Mouse (Mus musculus) frontal cortex, postnatal 25 days (tissue): ENCODE results near the gene Gmip.

Source experiments
- DNase-seq, 2 experiments: peaks; one replicate each; pipeline ENCODE4 v3.0.0; 2022; ENCODE audit warnings: low spot score in 2 of 2

The Gmip gene

GRCm38 (mm10) chr8:69808094-69808863 is at the start of gene Gmip:
Gene Gmip (plus strand): TSS chr8:69808679.
- DNase-seq = no peak

- no peak for DNase-seq
Observed at GRCm38 (mm10) chr8:69761814-69762445, 46.5 kb upstream of the Gmip start.

DNA sequence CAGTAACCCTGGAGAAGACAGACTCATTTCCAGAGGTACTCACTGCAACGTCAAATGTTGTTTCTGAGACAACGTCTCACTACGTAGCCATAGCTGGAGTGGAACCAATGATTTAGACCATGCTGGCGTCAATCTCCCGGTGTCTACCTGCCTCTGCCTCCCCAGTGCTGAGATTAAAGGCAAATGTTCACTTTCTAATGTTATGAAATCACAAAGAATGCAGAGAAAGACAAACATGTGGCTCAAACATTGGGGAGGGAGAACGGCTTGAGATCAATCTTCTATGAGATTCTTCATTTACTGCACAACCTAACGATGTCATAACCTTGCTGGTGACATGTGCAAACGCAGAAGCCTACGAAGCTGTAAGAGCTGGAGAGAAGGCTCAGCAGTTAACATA is 37.3 kb upstream of the Gmip start:
- DNase-seq = no peak

DNA sequence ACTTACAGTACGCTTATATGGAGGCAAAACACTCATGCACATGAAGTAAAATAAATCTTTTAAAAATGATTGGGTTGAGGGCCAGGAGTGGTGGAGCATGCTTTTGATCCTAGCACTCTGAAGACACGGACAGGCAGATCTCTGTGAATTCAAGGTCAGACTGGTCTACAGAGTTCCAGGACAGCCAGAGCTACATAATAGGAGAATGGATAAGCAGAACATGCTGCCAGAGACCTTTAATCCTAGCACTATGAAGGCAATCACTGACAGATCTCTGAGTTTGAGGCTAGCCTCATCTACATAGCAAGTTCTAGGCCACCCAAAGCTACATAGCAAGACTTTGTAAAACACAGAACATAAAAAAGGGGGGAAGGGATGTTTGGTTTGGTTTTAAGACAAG is 36.4 kb upstream of the Gmip start:
- no peak for DNase-seq

DNA sequence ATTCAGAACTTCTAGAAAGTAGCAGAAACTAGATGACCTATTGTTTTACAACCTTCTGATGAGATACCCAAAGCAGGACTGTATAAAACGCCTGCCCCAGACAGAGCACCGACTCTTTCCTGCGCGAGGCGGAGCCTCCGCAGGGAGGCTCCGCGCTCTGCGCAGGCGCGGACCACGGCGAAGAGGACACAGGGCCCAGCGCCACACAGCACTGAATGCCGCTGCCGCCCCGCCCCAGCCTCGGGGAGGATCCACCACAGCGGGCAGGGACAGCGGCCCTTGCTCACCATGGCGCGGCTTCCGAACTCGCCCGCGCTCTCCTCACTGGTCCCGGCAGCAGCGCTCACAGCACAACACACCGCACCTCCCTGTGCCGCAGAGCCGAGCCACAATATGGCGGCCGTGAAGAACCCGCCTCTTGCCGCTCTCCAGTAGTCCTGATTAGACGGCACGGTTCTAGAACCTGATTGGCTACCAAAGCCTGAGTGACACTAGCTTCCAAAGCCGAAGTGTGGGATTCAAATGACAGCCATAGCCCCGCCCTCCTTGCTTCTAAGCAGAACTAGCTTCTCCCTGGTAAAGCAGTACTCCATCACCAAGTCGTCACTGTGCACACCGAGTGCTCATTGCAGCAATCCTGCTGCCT is 33.9 kb upstream of the Gmip start, which contains the start of gene Gm20422:
Gm20422 (minus strand) TSS at position 384 of the 646 bp plus-strand sequence.
- DNase-seq = peak; percentile 68 to 78

DNA sequence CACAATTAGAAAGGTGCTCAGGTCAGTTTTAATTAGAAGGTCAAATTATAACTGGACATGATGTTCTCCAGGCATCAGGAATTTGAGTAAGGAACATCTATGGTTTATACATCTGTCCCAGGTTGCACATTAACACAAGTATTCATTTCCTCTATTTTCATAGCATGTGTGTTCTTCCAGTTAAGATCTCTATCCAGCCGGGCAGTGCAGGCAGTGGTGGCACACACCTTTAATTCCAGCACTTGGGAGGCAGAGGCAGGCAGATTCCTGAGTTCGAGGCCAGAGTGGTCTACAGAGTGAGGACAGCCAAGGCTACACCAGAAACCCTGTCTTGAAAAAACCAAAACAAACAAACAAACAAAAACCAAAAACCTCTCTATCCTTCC is 33.3 kb upstream of the Gmip start:
- DNase-seq = no peak

DNA sequence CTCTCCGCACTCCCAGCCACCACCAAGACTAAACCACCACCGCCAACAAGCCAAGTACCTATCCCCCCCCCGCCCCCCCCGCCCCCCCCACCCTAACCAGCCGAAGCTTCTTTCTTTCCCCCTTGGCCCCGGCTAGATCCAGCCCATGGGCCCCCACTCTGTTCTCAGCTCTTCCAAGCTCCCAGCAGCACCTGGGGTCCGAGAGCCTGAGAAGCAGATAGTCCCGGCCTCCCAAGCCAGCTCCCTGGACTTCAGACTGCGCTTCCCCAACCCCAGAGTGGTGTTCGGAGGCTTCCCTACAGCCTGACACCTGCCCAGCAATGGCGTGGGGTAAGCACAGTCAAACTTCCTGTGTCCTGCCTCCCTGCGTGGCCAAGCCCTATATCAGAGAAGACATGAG is 31.4 kb upstream of the Gmip start:
- no peak for DNase-seq

DNA sequence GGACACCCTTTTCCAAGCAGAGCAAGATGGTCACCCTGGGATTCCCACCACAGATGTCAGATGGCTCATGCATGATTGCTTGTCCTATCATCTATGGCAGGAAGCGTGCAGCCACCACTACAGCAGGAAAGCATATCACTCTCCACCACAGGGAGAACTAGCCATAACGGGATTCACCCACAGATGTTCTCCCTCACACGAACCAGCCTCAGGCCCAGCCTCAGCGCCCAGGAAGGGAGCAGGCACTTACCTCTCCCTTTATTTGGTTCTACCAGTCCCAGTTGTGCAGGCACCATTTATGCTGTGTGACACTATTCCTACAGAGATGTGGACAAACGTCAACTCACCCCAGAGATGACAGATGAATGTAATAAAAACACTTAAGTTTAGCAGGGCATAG is 19.4 kb upstream of the Gmip start:
- DNase-seq = no peak

DNA sequence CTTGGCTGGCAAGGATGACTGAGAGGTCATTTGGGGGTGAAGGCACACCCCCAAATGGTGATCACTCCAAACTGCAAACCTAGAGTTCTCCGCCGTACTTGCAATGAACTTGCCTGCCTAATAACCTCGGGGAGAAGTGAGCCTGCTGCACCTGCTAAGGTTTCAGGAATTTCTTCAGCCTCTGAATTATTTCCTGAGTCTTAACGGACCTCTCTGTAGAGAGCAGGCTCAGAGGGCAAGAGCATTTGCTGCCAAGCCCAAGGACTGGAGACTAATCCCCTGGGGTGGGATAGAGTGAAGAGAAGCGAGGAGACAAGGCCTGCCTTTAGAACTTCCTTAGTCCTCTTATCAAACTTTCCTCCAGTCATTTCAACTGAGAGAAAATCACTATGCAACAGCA is 18.7 kb upstream of the Gmip start:
- no peak for DNase-seq

- no peak for DNase-seq
Observed at GRCm38 (mm10) chr8:69790364-69790763, 18.1 kb upstream of the Gmip start.

- DNase-seq = peak; percentile 80 to 81
Observed at GRCm38 (mm10) chr8:69790773-69791367, 17.6 kb upstream of the Gmip start, which contains the start of the genes Atp13a1 and Zfp866. Gene Atp13a1 (plus strand): TSS chr8:69791163. Gene Zfp866 (minus strand): TSS chr8:69791178.

GRCm38 (mm10) chr8:69791415-69792068 is 16.9 kb upstream of the Gmip start:
- no peak for DNase-seq

- DNase-seq = peak in 1 of 2 experiments; percentile 1
Observed at GRCm38 (mm10) chr8:69793666-69794065, 14.8 kb upstream of the Gmip start.

DNA sequence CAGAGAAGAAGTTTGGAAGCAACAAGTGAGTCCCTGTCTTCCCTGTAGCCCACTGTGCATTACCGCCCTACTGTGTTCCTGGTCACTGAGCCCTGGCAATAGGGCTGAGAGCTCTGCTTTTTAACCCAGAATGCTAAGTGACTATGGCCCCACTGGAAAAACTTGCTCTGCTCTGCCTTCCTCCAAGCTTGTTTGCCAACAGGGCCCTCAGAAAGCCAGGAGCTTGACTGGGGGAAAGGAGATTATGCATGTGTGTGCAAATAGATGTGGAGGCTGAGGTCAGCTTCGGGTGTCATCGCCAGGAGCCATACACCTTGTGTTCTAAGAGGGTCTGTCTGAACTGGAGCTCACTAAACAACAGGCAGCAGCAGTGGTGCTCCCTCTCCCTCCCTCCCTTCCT is 14.4 kb upstream of the Gmip start:
- DNase-seq = peak in 1 of 2 experiments; percentile 1

- DNase-seq = no peak
Observed at GRCm38 (mm10) chr8:69794901-69795300, 13.6 kb upstream of the Gmip start.

DNA sequence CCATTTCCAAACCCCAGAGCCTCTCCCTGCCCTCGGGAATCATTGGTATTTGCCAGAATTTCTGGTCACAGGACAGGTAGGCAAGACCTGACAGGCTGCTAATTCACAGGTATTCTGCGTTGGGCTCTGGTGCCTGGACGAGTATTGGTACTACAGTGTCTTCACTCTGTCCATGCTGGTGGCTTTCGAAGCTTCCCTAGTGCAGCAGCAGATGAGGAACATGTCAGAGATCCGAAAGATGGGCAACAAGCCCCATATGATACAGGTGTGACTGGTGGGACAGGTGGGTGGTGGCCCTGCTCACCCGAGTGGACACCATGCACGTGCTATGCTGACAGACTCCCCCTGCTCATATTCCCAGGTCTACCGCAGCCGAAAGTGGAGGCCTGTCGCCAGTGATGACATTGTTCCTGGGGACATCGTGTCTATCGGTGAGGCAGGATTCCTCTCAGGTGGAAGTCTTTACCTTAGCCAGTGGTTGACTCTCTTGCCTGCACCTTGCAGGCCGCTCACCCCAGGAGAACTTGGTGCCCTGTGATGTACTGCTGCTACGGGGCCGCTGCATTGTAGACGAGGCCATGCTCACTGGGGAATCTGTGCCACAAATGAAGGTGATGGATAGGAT is 11.6 kb upstream of the Gmip start:
- no peak for DNase-seq

GRCm38 (mm10) chr8:69797661-69798060 is 10.8 kb upstream of the Gmip start:
- DNase-seq = no peak

GRCm38 (mm10) chr8:69799261-69799660 is 9.2 kb upstream of the Gmip start:
- peak in 1 of 2 experiments; percentile 2 for DNase-seq

- peak in 1 of 2 experiments; percentile 1 for DNase-seq
Observed at GRCm38 (mm10) chr8:69799946-69800345, 8.5 kb upstream of the Gmip start.

GRCm38 (mm10) chr8:69801796-69802195 is 6.7 kb upstream of the Gmip start:
- DNase-seq = no peak

DNA sequence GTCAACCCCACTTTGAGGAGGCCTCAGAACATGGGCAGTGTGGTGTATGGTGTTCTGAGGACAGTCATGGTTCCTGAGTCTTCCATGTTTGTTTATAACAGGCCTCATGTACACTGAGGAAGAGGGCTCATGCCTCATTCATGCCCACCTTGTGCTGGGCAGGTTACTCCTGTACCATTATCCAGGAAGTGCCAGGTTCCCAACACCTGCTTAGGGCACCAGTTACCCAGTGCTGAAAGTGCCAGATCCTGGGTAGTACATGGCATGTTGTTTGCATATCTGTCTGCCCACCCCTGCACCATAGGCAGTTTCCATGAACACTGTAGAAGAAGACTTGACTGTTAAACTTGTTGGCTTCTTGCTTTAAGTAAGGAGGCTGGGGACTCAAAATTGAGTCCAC is 6.3 kb upstream of the Gmip start:
- DNase-seq = no peak
